In genomic region chr7:140942341-140942740, GRCm38 (mm10) we compare ENCODE assay signal across 8 mouse cellular contexts. TPM values are rescaled to one million over a fixed set of nuclear protein-coding genes. Genes with fewer than 3 reads are reported as not detected.
DNase-seq lines count a peak whose midpoint lies in the region; ATAC-seq lines count a peak whose summit lies in the region.

No protein-coding gene starts in this region.

- ATAC-seq in liver, embryonic 12.5 days = no peak

- H3K27ac ChIP-seq in liver, embryonic 12.5 days = peak overlapping the region; percentile 78

- H3K9me3 ChIP-seq in liver, embryonic 12.5 days (replicated peaks) = no peaks in the 10 kb centered on the region

- peak overlapping the region; percentile 62 for H3K4me3 ChIP-seq in liver, embryonic 12.5 days

- DNase-seq in adrenal gland, adult 2 months = peak; percentile 50
- no peak for DNase-seq in adrenal gland, postnatal 25 days
- peak; percentile 25 for DNase-seq in thymus, postnatal 14 days
- DNase-seq in thymus, postnatal 10 days (ENCODE audit: low spot score in 2 of 2) = no peak
- no peak for DNase-seq in embryo, embryonic 11 days
- no peak for DNase-seq in layer of hippocampus, adult 18-20 months (ENCODE audit: low spot score in 2 of 2)
- no peak for DNase-seq in embryo, embryonic 10.5 days (ENCODE audit: low spot score)

- peaks cover 51% of the 10 kb centered on the region for H3K4me1 ChIP-seq in liver, embryonic 12.5 days

- H3K27me3 ChIP-seq in liver, embryonic 12.5 days (replicated peaks) = peaks cover 9% of the 10 kb centered on the region; the same call in 1 of the 2 replicates

- H3K4me2 ChIP-seq in liver, embryonic 12.5 days = peak overlapping the region; percentile 77

- H3K36me3 ChIP-seq in liver, embryonic 12.5 days = peaks cover 29% of the 10 kb centered on the region

- 61% methylated on average over 9 of the region's 9 CpGs for WGBS in liver, embryonic 12.5 days (ENCODE audit: insufficient replicate concordance)

- H3K9ac ChIP-seq in liver, embryonic 12.5 days = peak overlapping the region; percentile 70

RNA-seq across cellular contexts. Expression of gene Pgghg, which starts 1.1 kb away (rescaled TPM):
- total RNA-seq in adrenal gland, adult 2 months (2021) = 10 to 100 TPM; 26.5 to 48.7 TPM
- 56.0 and 59.0 TPM in 2 replicates for polyA plus RNA-seq in adrenal gland, adult 2 months (2012; rRNA removed)
- total RNA-seq in adrenal gland, postnatal 25 days (2021) = 32.3 and 43.2 TPM in 2 replicates
- 7.8 and 7.9 TPM in 2 replicates for polyA plus RNA-seq in liver, embryonic 12.5 days (2016; fragmentation: Nextera tagmentation; extraction: Ambion mirVana)
- total RNA-seq in layer of hippocampus, adult 18-20 months (2021) = 1 to 10 TPM; 4.0 to 4.6 TPM

RNA-seq across cellular contexts. Expression of gene Ifitm5, which starts 7.8 kb away (rescaled TPM):
- 1 to 10 TPM in 1 of 2 experiments, under 1 TPM in 1; 0.78 to 1.3 TPM for total RNA-seq in adrenal gland, adult 2 months (2021)
- 1.2 and 2.7 TPM in 2 replicates for polyA plus RNA-seq in adrenal gland, adult 2 months (2012; rRNA removed)
- 1.8 and 2.0 TPM in 2 replicates for total RNA-seq in adrenal gland, postnatal 25 days (2021)
- polyA plus RNA-seq in liver, embryonic 12.5 days (2016; fragmentation: Nextera tagmentation; extraction: Ambion mirVana) = 0.94 and 0.99 TPM in 2 replicates
- total RNA-seq in layer of hippocampus, adult 18-20 months (2021) = not detected

RNA-seq across cellular contexts. Expression of gene Gm45717, which starts 13.4 kb away (rescaled TPM):
- not detected for total RNA-seq in adrenal gland, adult 2 months (2021)
- not detected in 2 replicates for polyA plus RNA-seq in adrenal gland, adult 2 months (2012; rRNA removed)
- not detected in 2 replicates for total RNA-seq in adrenal gland, postnatal 25 days (2021)
- polyA plus RNA-seq in liver, embryonic 12.5 days (2016; fragmentation: Nextera tagmentation; extraction: Ambion mirVana) = not detected in 2 replicates
- not detected for total RNA-seq in layer of hippocampus, adult 18-20 months (2021)

RNA-seq across cellular contexts. Expression of gene Ifitm2, which starts 13.4 kb away (rescaled TPM):
- total RNA-seq in adrenal gland, adult 2 months (2021) = 100 to 1,000 TPM; 504 to 654 TPM
- 947 and 952 TPM in 2 replicates for polyA plus RNA-seq in adrenal gland, adult 2 months (2012; rRNA removed)
- 418 and 471 TPM in 2 replicates for total RNA-seq in adrenal gland, postnatal 25 days (2021)
- 355 TPM in 2 replicates for polyA plus RNA-seq in liver, embryonic 12.5 days (2016; fragmentation: Nextera tagmentation; extraction: Ambion mirVana)
- 10 to 100 TPM; 11.0 to 12.9 TPM for total RNA-seq in layer of hippocampus, adult 18-20 months (2021)

RNA-seq across cellular contexts. Expression of gene Nlrp6, which starts 21.6 kb away (rescaled TPM):
- 1 to 10 TPM; 1.0 to 2.0 TPM for total RNA-seq in adrenal gland, adult 2 months (2021)
- 0.62 and 1.2 TPM in 2 replicates for polyA plus RNA-seq in adrenal gland, adult 2 months (2012; rRNA removed)
- 1.9 and 2.2 TPM in 2 replicates for total RNA-seq in adrenal gland, postnatal 25 days (2021)
- polyA plus RNA-seq in liver, embryonic 12.5 days (2016; fragmentation: Nextera tagmentation; extraction: Ambion mirVana) = 1.1 and 1.4 TPM in 2 replicates
- total RNA-seq in layer of hippocampus, adult 18-20 months (2021) = under 1 TPM; 0.48 to 0.50 TPM

Comparison
In these comparisons a context has a peak if more than half of its experiments do, and no peak if none do; other contexts are left out.
1. DNase-seq: peak in adrenal gland, adult 2 months (single experiment) and thymus, postnatal 14 days (single experiment); none in adrenal gland, postnatal 25 days (single experiment), thymus, postnatal 10 days (0 of 2), embryo, embryonic 11 days (single experiment), layer of hippocampus, adult 18-20 months (0 of 2) and embryo, embryonic 10.5 days (single experiment).